Mouse (Mus musculus): ENCODE results near the gene Unc93b1. TPM values are rescaled to one million over a fixed set of nuclear protein-coding genes. Genes with fewer than 3 reads are reported as not detected.

The Unc93b1 gene
- polyA plus RNA-seq, 1 experiment, result 55.7 TPM

DNA sequence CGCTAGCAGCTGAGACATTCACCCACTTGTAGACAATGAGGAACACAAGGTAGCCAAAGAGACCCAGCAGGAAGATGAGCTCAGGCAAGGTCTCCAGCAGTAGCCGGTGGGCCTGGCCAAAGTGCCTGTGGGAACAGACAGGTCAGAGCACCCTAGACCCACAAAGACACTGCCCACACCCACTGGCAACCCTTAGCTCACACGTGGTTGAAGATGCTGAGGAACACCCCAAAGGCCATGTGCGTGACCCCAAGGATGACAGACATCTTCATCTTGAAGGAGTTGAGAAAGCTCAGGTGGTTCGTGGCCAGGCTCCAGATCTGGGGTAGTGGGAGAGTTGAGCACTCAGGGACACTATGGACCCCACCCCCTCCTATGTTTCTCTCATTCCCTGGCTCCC, 37.4 kb upstream of the Unc93b1 start:
- no peak for TF ChIP-seq POLR2A (IDR thresholded peaks at IDR 0.05; ENCODE audit: low read depth, low read length)
- no peak for TF ChIP-seq CTCF (conservative IDR thresholded peaks at IDR 0.05; ENCODE audit: insufficient read depth, insufficient read length, low read depth, low read length)
- H3K27me3 ChIP-seq (replicated peaks; ENCODE audit: control insufficient read depth, insufficient read depth, low read length), result no peaks in the 10 kb centered on the region
- DNase-seq, result no peak
- peaks cover 3% of the 10 kb centered on the region for H3K36me3 ChIP-seq (ENCODE audit: control insufficient read depth, insufficient read depth, low read length)
- no peak overlapping the region for H3K27ac ChIP-seq (ENCODE audit: insufficient read depth, low read depth, low read length)
- H3K4me3 ChIP-seq (ENCODE audit: insufficient read depth, low read depth, low read length), result no peak overlapping the region
- H3K4me1 ChIP-seq (ENCODE audit: control insufficient read depth, insufficient read depth, low read length), result no peaks in the 10 kb centered on the region
- WGBS, result 87% methylated on average over 5 of the region's 5 CpGs

GRCm38 (mm10) chr19:3898952-3899351, 36.0 kb upstream of the Unc93b1 start:
- no peaks in the 10 kb centered on the region for H3K27me3 ChIP-seq (replicated peaks; ENCODE audit: control insufficient read depth, insufficient read depth, low read length)
- 70% methylated on average over 7 of the region's 7 CpGs for WGBS
- no peak overlapping the region for H3K27ac ChIP-seq (ENCODE audit: insufficient read depth, low read depth, low read length)
- H3K4me1 ChIP-seq (ENCODE audit: control insufficient read depth, insufficient read depth, low read length), result no peaks in the 10 kb centered on the region
- no peak overlapping the region for H3K4me3 ChIP-seq (ENCODE audit: insufficient read depth, low read depth, low read length)
- H3K36me3 ChIP-seq (ENCODE audit: control insufficient read depth, insufficient read depth, low read length), result no peaks in the 10 kb centered on the region
- no peak for DNase-seq
- TF ChIP-seq CTCF (conservative IDR thresholded peaks at IDR 0.05; ENCODE audit: insufficient read depth, insufficient read length, low read depth, low read length), result no peak
- no peak for TF ChIP-seq POLR2A (IDR thresholded peaks at IDR 0.05; ENCODE audit: low read depth, low read length)

GRCm38 (mm10) chr19:3899618-3900017, 35.4 kb upstream of the Unc93b1 start:
- Histone ChIP-seq H3K27ac (ENCODE audit: insufficient read depth, low read depth, low read length) (no peak overlapping the region), H3K36me3 (ENCODE audit: control insufficient read depth, insufficient read depth, low read length) (no peaks in the 10 kb centered on the region), H3K4me1 (ENCODE audit: control insufficient read depth, insufficient read depth, low read length) (no peaks in the 10 kb centered on the region), H3K4me3 (ENCODE audit: insufficient read depth, low read depth, low read length) (no peak overlapping the region), H3K27me3 (replicated peaks; ENCODE audit: control insufficient read depth, insufficient read depth, low read length) (no peaks in the 10 kb centered on the region)
- WGBS, result 94% methylated on average over 4 of the region's 4 CpGs
- TF ChIP-seq POLR2A (IDR thresholded peaks at IDR 0.05; ENCODE audit: low read depth, low read length) (no peak), CTCF (conservative IDR thresholded peaks at IDR 0.05; ENCODE audit: insufficient read depth, insufficient read length, low read depth, low read length) (no peak)
- DNase-seq, result no peak

DNA sequence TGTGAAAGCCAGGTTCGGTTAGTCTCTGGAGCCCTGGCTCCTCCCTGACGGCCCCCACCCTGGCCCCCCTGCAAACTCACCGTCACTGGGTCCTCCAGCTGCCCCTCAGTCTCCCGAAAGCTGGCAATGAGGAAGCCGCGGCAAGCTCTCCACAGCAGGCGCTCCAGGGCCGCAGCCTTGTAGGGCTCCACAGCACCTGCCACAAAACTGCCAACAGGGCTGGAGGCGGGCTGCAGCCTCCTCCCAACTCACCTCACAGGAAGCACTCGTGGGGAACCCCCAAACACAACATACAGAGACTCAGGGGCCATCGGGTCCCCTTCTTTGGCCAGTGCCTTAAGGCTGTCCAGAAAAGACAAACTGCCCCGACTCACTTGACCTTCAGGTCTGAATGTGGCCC, 32.0 kb upstream of the Unc93b1 start:
- WGBS, result 87% methylated on average over 12 of the region's 12 CpGs
- Histone ChIP-seq H3K36me3 (ENCODE audit: control insufficient read depth, insufficient read depth, low read length) (no peaks in the 10 kb centered on the region), H3K4me1 (ENCODE audit: control insufficient read depth, insufficient read depth, low read length) (peaks cover 11% of the 10 kb centered on the region), H3K27me3 (replicated peaks; ENCODE audit: control insufficient read depth, insufficient read depth, low read length) (no peaks in the 10 kb centered on the region), H3K4me3 (ENCODE audit: insufficient read depth, low read depth, low read length) (no peak overlapping the region), H3K27ac (ENCODE audit: insufficient read depth, low read depth, low read length) (no peak overlapping the region)
- no peak for TF ChIP-seq CTCF (conservative IDR thresholded peaks at IDR 0.05; ENCODE audit: insufficient read depth, insufficient read length, low read depth, low read length)
- TF ChIP-seq POLR2A (IDR thresholded peaks at IDR 0.05; ENCODE audit: low read depth, low read length), result no peak
- no peak for DNase-seq

DNA sequence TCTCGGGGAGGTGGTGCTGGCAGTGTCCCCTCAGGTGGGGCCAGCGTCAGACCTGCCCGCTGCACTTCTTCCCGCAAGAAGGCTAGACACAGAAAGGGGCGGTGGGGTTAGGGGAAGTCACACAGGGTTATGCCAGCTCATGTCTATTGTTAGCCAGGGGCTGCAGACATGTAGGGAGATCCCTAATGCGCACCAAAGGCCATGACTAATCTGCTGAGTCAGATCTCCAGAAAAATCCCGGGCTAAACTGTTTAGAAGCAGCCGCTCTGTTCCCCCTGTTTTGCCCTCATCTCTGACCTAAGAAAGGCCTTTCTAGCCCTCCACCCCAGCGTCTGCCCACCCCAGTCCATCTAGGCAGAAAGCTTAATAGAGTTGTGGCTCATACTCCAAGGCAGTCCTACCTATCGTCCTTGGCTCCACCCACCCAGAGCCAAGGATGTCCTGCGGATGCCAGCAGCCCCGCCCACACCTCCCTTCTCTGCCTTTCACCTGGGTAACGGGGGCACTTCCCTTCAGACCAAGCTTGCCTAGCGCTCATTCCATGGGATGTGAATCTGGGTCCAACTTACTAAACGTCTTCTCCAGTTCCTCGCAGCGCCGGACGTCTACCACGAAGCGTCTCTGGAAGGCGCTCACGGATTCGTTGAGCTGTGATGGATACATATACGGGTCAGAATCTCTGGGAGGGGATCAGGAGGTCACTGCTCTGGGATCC, 31.2 kb upstream of the Unc93b1 start:
- H3K4me3 ChIP-seq (ENCODE audit: insufficient read depth, low read depth, low read length), result no peak overlapping the region
- TF ChIP-seq CTCF (conservative IDR thresholded peaks at IDR 0.05; ENCODE audit: insufficient read depth, insufficient read length, low read depth, low read length), result no peak
- no peak for TF ChIP-seq POLR2A (IDR thresholded peaks at IDR 0.05; ENCODE audit: low read depth, low read length)
- no peaks in the 10 kb centered on the region for H3K36me3 ChIP-seq (ENCODE audit: control insufficient read depth, insufficient read depth, low read length)
- H3K27me3 ChIP-seq (replicated peaks; ENCODE audit: control insufficient read depth, insufficient read depth, low read length), result no peaks in the 10 kb centered on the region
- no peak for DNase-seq
- H3K27ac ChIP-seq (ENCODE audit: insufficient read depth, low read depth, low read length), result no peak overlapping the region
- H3K4me1 ChIP-seq (ENCODE audit: control insufficient read depth, insufficient read depth, low read length), result peaks cover 14% of the 10 kb centered on the region
- 85% methylated on average over 25 of the region's 25 CpGs for WGBS

- Histone ChIP-seq H3K4me3 (ENCODE audit: insufficient read depth, low read depth, low read length) (no peak overlapping the region), H3K4me1 (ENCODE audit: control insufficient read depth, insufficient read depth, low read length) (peaks cover 14% of the 10 kb centered on the region), H3K36me3 (ENCODE audit: control insufficient read depth, insufficient read depth, low read length) (no peaks in the 10 kb centered on the region; the same call in 1 of the 2 replicates), H3K27ac (ENCODE audit: insufficient read depth, low read depth, low read length) (no peak overlapping the region), H3K27me3 (replicated peaks; ENCODE audit: control insufficient read depth, insufficient read depth, low read length) (no peaks in the 10 kb centered on the region)
- no peak for DNase-seq
- WGBS, result 54% methylated on average over 10 of the region's 10 CpGs
- no peak for TF ChIP-seq CTCF (conservative IDR thresholded peaks at IDR 0.05; ENCODE audit: insufficient read depth, insufficient read length, low read depth, low read length)
- no peak for TF ChIP-seq POLR2A (IDR thresholded peaks at IDR 0.05; ENCODE audit: low read depth, low read length)
Measured at GRCm38 (mm10) chr19:3904363-3904675, 30.7 kb upstream of the Unc93b1 start.

- TF ChIP-seq POLR2A (IDR thresholded peaks at IDR 0.05; ENCODE audit: low read depth, low read length) (no peak), CTCF (conservative IDR thresholded peaks at IDR 0.05; ENCODE audit: insufficient read depth, insufficient read length, low read depth, low read length) (no peak)
- H3K27me3 ChIP-seq (replicated peaks; ENCODE audit: control insufficient read depth, insufficient read depth, low read length), result no peaks in the 10 kb centered on the region
- H3K36me3 ChIP-seq (ENCODE audit: control insufficient read depth, insufficient read depth, low read length), result no peaks in the 10 kb centered on the region; the same call in 1 of the 2 replicates
- H3K4me1 ChIP-seq (ENCODE audit: control insufficient read depth, insufficient read depth, low read length), result peaks cover 14% of the 10 kb centered on the region
- WGBS, result 39% methylated on average over 6 of the region's 6 CpGs
- peak; percentile 64 for DNase-seq
- peak overlapping the region; percentile 34 for H3K4me3 ChIP-seq (ENCODE audit: insufficient read depth, low read depth, low read length)
- H3K27ac ChIP-seq (ENCODE audit: insufficient read depth, low read depth, low read length), result peak overlapping the region; percentile 81
Measured at GRCm38 (mm10) chr19:3905261-3905969, 29.6 kb upstream of the Unc93b1 start.

Measured in kidney, adult 2 months (tissue).